Mouse (Mus musculus): ENCODE data around the gene Kat6b. TPM values are rescaled to one million over a fixed set of nuclear protein-coding genes. Genes with fewer than 3 reads are reported as not detected.

The Kat6b gene
- polyA plus RNA-seq, 1 experiment from 2014 or later: 18.5 TPM

DNA sequence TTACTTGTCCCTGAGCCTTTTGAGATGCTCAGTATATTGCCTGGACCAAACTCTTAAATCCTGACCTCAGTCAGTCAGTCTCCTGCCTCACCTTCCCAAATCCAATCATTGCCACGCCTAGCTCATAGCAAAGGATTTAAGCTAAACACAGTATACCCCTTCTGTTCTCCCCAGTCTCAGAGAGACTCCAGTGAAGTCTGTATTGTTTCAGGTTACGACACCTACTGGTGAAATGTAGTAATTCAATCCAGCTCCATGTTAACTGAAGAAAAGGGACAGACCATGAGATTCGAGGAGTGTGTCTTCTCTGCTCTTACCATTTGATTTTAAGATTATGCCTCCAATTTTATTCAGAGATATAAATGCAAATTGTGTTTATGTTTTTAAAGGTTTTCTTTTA, 129.0 kb downstream of the Kat6b start:
- Histone ChIP-seq H3K9me3 (ENCODE audit: control insufficient read depth, low read length) (no peaks in the 10 kb centered on the region), H3K27me3 (ENCODE audit: control insufficient read depth, insufficient read depth, low read length) (no peaks in the 10 kb centered on the region), H3K4me2 (ENCODE audit: low read length) (no peak overlapping the region), H3K9ac (ENCODE audit: low read length) (no peak overlapping the region), H3K4me3 (ENCODE audit: control insufficient read depth in 1 of 2, insufficient read depth in 1 of 2, low read depth in 1 of 2, low read length in 2 of 2) (no peak overlapping the region), H3K4me1 (ENCODE audit: control insufficient read depth in 2 of 2, insufficient read depth in 2 of 2, low read length in 2 of 2) (peaks cover 0 to 17% of the 10 kb centered on the region in 2 experiments; a peak in 2 of 4 replicates), H3K27ac (replicated peaks in 1 of 2; ENCODE audit: control insufficient read depth in 1 of 2, insufficient read depth in 1 of 2, low read depth in 2 of 2, low read length in 2 of 2) (no peak overlapping the region), H3K36me3 (ENCODE audit: control insufficient read depth, insufficient read depth, low read length) (peaks cover 12% of the 10 kb centered on the region; the same call in 1 of the 2 replicates)
- WGBS: 11% methylated on average over 3 of the region's 3 CpGs
- ATAC-seq (ENCODE audit: insufficient number of reproducible peaks, insufficient read depth, low FRiP score, low read depth): no peak

DNA sequence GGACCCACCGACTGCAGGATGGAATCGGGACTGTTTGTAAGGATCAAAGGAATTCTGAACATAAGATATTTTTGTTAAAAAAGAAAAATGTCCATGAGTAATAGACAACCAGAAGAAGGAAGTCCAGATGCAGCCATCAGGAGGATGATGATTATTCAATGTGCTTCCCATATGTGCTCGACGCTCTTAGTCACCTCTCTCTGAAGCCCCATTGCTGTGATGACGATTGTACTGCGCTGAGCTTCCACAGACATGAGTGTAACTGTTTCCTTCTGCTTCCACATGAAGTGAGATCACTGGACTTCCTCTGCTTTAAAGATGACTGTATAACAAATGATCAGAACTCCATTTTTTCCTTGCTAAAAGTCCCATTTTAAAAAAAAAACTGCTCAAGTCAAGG, 131.8 kb downstream of the Kat6b start:
- Histone ChIP-seq H3K4me1 (ENCODE audit: control insufficient read depth in 2 of 2, insufficient read depth in 2 of 2, low read length in 2 of 2) (peaks cover 0 to 19% of the 10 kb centered on the region in 2 experiments; a peak in 2 of 4 replicates), H3K4me3 (ENCODE audit: control insufficient read depth in 1 of 2, insufficient read depth in 1 of 2, low read depth in 1 of 2, low read length in 2 of 2) (no peak overlapping the region), H3K27ac (replicated peaks in 1 of 2; ENCODE audit: control insufficient read depth in 1 of 2, insufficient read depth in 1 of 2, low read depth in 2 of 2, low read length in 2 of 2) (no peak overlapping the region), H3K27me3 (ENCODE audit: control insufficient read depth, insufficient read depth, low read length) (no peaks in the 10 kb centered on the region), H3K9me3 (ENCODE audit: control insufficient read depth, low read length) (no peaks in the 10 kb centered on the region), H3K9ac (ENCODE audit: low read length) (no peak overlapping the region), H3K36me3 (ENCODE audit: control insufficient read depth, insufficient read depth, low read length) (peaks cover 12% of the 10 kb centered on the region; the same call in 1 of the 2 replicates), H3K4me2 (ENCODE audit: low read length) (no peak overlapping the region)
- ATAC-seq (ENCODE audit: insufficient number of reproducible peaks, insufficient read depth, low FRiP score, low read depth): no peak
- 87% methylated on average over 6 of the region's 6 CpGs for WGBS

DNA sequence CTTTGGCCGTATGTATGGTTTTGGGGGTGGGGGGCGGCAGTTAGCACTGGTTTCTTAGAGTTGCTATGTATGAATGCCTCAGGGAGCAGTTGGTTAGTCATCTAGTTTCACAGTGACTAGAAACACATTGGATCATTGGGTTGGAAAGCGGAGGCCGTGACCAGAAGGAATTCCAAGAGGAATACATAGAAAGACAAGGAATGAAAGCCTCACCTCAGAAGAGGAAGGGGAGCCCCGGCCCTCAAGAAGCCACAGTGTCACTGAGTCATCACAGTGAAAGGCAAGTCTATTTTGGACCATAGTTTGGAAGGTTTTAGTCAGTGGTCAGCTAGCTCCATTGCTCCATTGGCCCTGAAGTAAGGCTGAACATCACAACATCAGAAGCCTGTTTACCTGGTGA, 132.9 kb downstream of the Kat6b start:
- no peak for ATAC-seq (ENCODE audit: insufficient number of reproducible peaks, insufficient read depth, low FRiP score, low read depth)
- no peak overlapping the region for H3K4me2 ChIP-seq (ENCODE audit: low read length)

DNA sequence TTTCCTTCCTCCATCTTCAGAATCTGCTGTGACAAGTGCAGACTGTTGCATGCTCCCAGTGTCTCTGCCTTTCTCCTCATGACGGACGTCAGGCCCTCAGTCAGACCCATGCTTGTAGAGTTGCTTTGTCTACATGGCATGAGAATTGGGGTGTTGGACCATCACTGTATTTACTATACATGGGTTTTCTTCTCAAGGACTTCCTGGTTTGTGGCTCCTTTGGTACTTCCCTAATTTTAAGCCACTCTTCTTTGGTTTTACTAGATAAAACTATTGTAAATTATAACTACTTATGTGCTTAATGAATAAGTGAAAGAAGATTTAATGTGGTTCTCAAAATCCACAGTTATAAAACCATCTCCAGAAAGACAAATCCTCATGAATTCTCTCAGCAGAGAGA, 134.6 kb downstream of the Kat6b start:
- H3K9ac ChIP-seq (ENCODE audit: low read length): no peak overlapping the region
- H3K9me3 ChIP-seq (ENCODE audit: control insufficient read depth, low read length): no peaks in the 10 kb centered on the region
- H3K4me2 ChIP-seq (ENCODE audit: low read length): no peak overlapping the region
- WGBS: 93% methylated on average over 2 of the region's 2 CpGs
- ATAC-seq (ENCODE audit: insufficient number of reproducible peaks, insufficient read depth, low FRiP score, low read depth): no peak
- H3K27me3 ChIP-seq (ENCODE audit: control insufficient read depth, insufficient read depth, low read length): no peaks in the 10 kb centered on the region
- H3K4me1 ChIP-seq (ENCODE audit: control insufficient read depth in 2 of 2, insufficient read depth in 2 of 2, low read length in 2 of 2): peaks cover 0 to 9% of the 10 kb centered on the region in 2 experiments; a peak in 1 of 4 replicates
- H3K36me3 ChIP-seq (ENCODE audit: control insufficient read depth, insufficient read depth, low read length): peaks cover 31% of the 10 kb centered on the region
- H3K4me3 ChIP-seq (ENCODE audit: control insufficient read depth in 1 of 2, insufficient read depth in 1 of 2, low read depth in 1 of 2, low read length in 2 of 2): no peak overlapping the region
- H3K27ac ChIP-seq (replicated peaks in 1 of 2; ENCODE audit: control insufficient read depth in 1 of 2, insufficient read depth in 1 of 2, low read depth in 2 of 2, low read length in 2 of 2): no peak overlapping the region

More for the DNA sequence above, 132.9 kb downstream of the Kat6b start:
- Histone ChIP-seq H3K27ac (replicated peaks in 1 of 2; ENCODE audit: control insufficient read depth in 1 of 2, insufficient read depth in 1 of 2, low read depth in 2 of 2, low read length in 2 of 2) (no peak overlapping the region), H3K36me3 (ENCODE audit: control insufficient read depth, insufficient read depth, low read length) (peaks cover 19% of the 10 kb centered on the region), H3K9ac (ENCODE audit: low read length) (no peak overlapping the region), H3K9me3 (ENCODE audit: control insufficient read depth, low read length) (no peaks in the 10 kb centered on the region), H3K27me3 (ENCODE audit: control insufficient read depth, insufficient read depth, low read length) (no peaks in the 10 kb centered on the region), H3K4me1 (ENCODE audit: control insufficient read depth in 2 of 2, insufficient read depth in 2 of 2, low read length in 2 of 2) (peaks cover 0 to 9% of the 10 kb centered on the region in 2 experiments; a peak in 1 of 4 replicates), H3K4me3 (ENCODE audit: control insufficient read depth in 1 of 2, insufficient read depth in 1 of 2, low read depth in 1 of 2, low read length in 2 of 2) (no peak overlapping the region)
- WGBS: 88% methylated on average over 5 of the region's 5 CpGs

DNA sequence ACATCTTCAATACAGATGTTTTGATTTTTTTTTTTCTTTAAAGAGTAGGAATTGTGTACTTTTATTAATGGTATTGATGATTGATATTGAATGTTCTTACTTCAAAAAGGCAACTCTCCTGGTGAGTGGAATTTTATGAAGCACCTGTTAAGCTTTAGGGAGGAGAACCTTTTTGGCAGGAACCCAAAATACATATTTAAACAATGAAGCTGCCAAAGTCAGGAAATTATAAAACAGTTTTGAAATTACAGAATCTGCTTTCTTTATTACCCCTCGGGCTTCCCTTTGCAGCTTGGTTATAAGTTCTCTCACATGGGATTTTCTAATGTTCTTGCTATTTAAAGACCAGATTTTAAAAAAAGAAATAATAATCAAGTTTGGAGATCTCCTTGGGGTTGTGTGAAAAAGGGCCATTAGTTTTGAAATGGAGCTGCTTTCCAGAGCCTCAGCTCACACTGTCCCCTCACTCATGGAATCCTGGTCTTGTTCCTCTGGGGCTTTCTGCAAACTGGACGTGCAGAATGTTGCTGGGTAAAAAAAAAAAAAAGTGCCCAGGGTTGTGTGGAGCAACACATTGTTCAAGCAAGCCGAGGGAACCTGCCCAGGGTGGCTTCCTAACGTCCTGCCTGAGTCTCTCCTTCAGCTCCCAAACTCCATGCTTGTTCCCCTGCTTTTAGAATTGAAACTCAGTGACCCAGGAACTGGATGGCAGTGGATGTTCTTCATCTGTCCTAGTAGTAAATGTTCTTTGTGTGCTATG, 136.2 kb downstream of the Kat6b start:
- Histone ChIP-seq H3K4me2 (ENCODE audit: low read length) (no peak overlapping the region), H3K9ac (ENCODE audit: low read length) (no peak overlapping the region), H3K27me3 (ENCODE audit: control insufficient read depth, insufficient read depth, low read length) (no peaks in the 10 kb centered on the region), H3K36me3 (ENCODE audit: control insufficient read depth, insufficient read depth, low read length) (peaks cover 35% of the 10 kb centered on the region), H3K4me3 (ENCODE audit: control insufficient read depth in 1 of 2, insufficient read depth in 1 of 2, low read depth in 1 of 2, low read length in 2 of 2) (no peak overlapping the region), H3K4me1 (ENCODE audit: control insufficient read depth in 2 of 2, insufficient read depth in 2 of 2, low read length in 2 of 2) (peaks cover 0 to 9% of the 10 kb centered on the region in 2 experiments; a peak in 1 of 4 replicates), H3K9me3 (ENCODE audit: control insufficient read depth, low read length) (no peaks in the 10 kb centered on the region), H3K27ac (replicated peaks in 1 of 2; ENCODE audit: control insufficient read depth in 1 of 2, insufficient read depth in 1 of 2, low read depth in 2 of 2, low read length in 2 of 2) (no peak overlapping the region)
- WGBS: 44% methylated on average over 4 of the region's 4 CpGs
- ATAC-seq (ENCODE audit: insufficient number of reproducible peaks, insufficient read depth, low FRiP score, low read depth): no peak

DNA sequence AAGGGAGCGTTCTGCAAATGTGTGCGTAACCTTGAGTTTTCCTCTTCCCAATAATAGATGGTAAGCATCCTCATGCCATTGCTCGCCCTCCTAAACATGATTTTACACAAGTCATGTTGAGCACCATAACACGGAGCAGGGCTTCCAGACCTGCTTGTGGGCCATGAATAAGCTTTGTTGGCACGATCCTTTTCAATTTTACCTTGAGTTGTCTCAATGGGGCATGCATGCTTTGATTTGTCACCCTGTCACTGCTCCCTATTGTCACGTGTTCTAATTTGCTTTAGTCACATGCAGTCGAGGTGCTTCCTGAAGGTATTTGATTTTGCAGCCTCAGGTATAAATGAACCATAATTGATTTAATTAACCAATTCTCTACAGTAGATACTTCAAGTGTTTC, 138.7 kb downstream of the Kat6b start:
- Histone ChIP-seq H3K27me3 (ENCODE audit: control insufficient read depth, insufficient read depth, low read length) (no peaks in the 10 kb centered on the region), H3K4me3 (ENCODE audit: control insufficient read depth in 1 of 2, insufficient read depth in 1 of 2, low read depth in 1 of 2, low read length in 2 of 2) (no peak overlapping the region), H3K36me3 (ENCODE audit: control insufficient read depth, insufficient read depth, low read length) (peaks cover 35% of the 10 kb centered on the region), H3K9me3 (ENCODE audit: control insufficient read depth, low read length) (no peaks in the 10 kb centered on the region), H3K4me1 (ENCODE audit: control insufficient read depth in 2 of 2, insufficient read depth in 2 of 2, low read length in 2 of 2) (peaks cover 0 to 9% of the 10 kb centered on the region in 2 experiments; a peak in 1 of 4 replicates), H3K9ac (ENCODE audit: low read length) (no peak overlapping the region), H3K27ac (replicated peaks in 1 of 2; ENCODE audit: control insufficient read depth in 1 of 2, insufficient read depth in 1 of 2, low read depth in 2 of 2, low read length in 2 of 2) (no peak overlapping the region), H3K4me2 (ENCODE audit: low read length) (no peak overlapping the region)
- no peak for ATAC-seq (ENCODE audit: insufficient number of reproducible peaks, insufficient read depth, low FRiP score, low read depth)
- 92% methylated on average over 7 of the region's 7 CpGs for WGBS

DNA sequence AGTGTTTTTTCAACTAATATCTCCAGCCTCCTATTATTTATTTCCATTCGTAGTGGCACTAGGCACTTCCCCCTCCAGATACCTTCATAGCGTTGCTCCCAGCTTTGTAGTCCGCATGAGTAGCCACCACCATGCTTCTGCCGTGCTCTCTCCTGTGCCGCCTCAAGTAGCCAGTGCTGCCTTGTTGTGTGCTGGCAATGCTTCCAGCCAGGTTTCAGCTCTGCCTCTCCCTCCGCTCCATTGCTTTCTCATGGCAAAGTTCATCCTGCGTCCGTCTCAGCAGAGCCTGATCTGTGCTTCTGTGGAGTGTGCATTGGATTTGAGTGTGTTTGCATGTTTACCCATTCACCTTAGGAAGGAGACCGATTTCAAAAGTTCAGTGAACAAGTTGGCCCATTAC, 144.7 kb downstream of the Kat6b start:
- H3K4me3 ChIP-seq (ENCODE audit: control insufficient read depth in 1 of 2, insufficient read depth in 1 of 2, low read depth in 1 of 2, low read length in 2 of 2): no peak overlapping the region
- no peaks in the 10 kb centered on the region for H3K4me1 ChIP-seq (ENCODE audit: control insufficient read depth in 2 of 2, insufficient read depth in 2 of 2, low read length in 2 of 2)
- no peak for ATAC-seq (ENCODE audit: insufficient number of reproducible peaks, insufficient read depth, low FRiP score, low read depth)
- H3K27me3 ChIP-seq (ENCODE audit: control insufficient read depth, insufficient read depth, low read length): no peaks in the 10 kb centered on the region
- WGBS: 89% methylated on average over 9 of the region's 9 CpGs
- no peaks in the 10 kb centered on the region for H3K9me3 ChIP-seq (ENCODE audit: control insufficient read depth, low read length)
- H3K4me2 ChIP-seq (ENCODE audit: low read length): no peak overlapping the region
- no peak overlapping the region for H3K9ac ChIP-seq (ENCODE audit: low read length)
- peaks cover 66% of the 10 kb centered on the region for H3K36me3 ChIP-seq (ENCODE audit: control insufficient read depth, insufficient read depth, low read length)
- no peak overlapping the region for H3K27ac ChIP-seq (replicated peaks in 1 of 2; ENCODE audit: control insufficient read depth in 1 of 2, insufficient read depth in 1 of 2, low read depth in 2 of 2, low read length in 2 of 2)

All from heart, embryonic 14.5 days (tissue).